Mouse (Mus musculus) midbrain, embryonic 16.5 days (tissue): ENCODE results near the gene Usp20. TPM values are rescaled to one million over a fixed set of nuclear protein-coding genes. Genes with fewer than 3 reads are reported as not detected.

Source experiments
- ATAC-seq: fragments of 200-750 bp; cut with Nextera tagmentation; 2 replicates; pipeline ENCODE4 v1.8.0; 2017; ENCODE audit warnings: moderate TSS enrichment
- H3K27ac ChIP-seq: fragments of 300-500 bp; sonication (generic); 2 replicates; pipeline ENCODE4 v1.5.1; 2014; ENCODE audit warnings: mild to moderate bottlenecking, low read length, mixed read lengths
- H3K27me3 ChIP-seq: fragments of 300-500 bp; sonication (generic); 2 replicates; pipeline ENCODE4 v1.6.1; 2014; ENCODE audit warnings: low read depth, low read length, mixed read lengths; ENCODE audit not compliant: control insufficient read depth, insufficient read depth
- H3K36me3 ChIP-seq: fragments of 300-500 bp; sonication (generic); 2 replicates; pipeline ENCODE4 v1.6.1; 2014; ENCODE audit warnings: mild to moderate bottlenecking, low read length, moderate library complexity, mixed read lengths; ENCODE audit not compliant: control insufficient read depth, insufficient read depth
- H3K4me1 ChIP-seq: fragments of 300-500 bp; sonication (generic); 2 replicates; pipeline ENCODE4 v1.6.1; 2014; ENCODE audit warnings: mild to moderate bottlenecking, low read length, mixed read lengths; ENCODE audit not compliant: control insufficient read depth, insufficient read depth
- H3K4me2 ChIP-seq: fragments of 300-500 bp; sonication (generic); 2 replicates; pipeline ENCODE4 v1.6.1; 2014; ENCODE audit warnings: mild to moderate bottlenecking, low read length, mixed read lengths
- H3K4me3 ChIP-seq: fragments of 300-500 bp; sonication (generic); 2 replicates; pipeline ENCODE4 v1.5.1; 2014; ENCODE audit warnings: low read depth, mild to moderate bottlenecking, low read length, moderate library complexity, mixed read lengths
- H3K9ac ChIP-seq: fragments of 300-500 bp; sonication (generic); 2 replicates; pipeline ENCODE4 v1.6.1; 2014; ENCODE audit warnings: low read depth, low read length, mixed read lengths
- H3K9me3 ChIP-seq: fragments of 300-500 bp; sonication (generic); replicated peaks from 2 replicates; pipeline ENCODE4 v1.6.1; 2014; ENCODE audit warnings: mild to moderate bottlenecking, low read length, mixed read lengths; ENCODE audit not compliant: control insufficient read depth, poor library complexity, severe bottlenecking
- WGBS: fragments of 180-500 bp; shearing (Covaris S2); extraction: QIAGEN DNeasy Blood & Tissue Kit; methylation state at CpG from one replicate; pipeline ENCODE4 v1.1.7; 2014; 5-methylcytosine and 5-hydroxymethylcytosine counted together
- polyA plus RNA-seq: library from polyadenylated mRNA; unstranded; fragments of >200 nt; fragmentation: Nextera tagmentation; extraction: Ambion mirVana; gene quantifications from 2 replicates; pipeline ENCODE4 v1.2.1, GENCODE M21; 2015

The Usp20 gene
- polyA plus RNA-seq, 1 experiment from 2014 or later = 49.2 TPM

GRCm38 (mm10) chr2:31005453-31005852 lies 23.4 kb downstream of the Usp20 start:
- H3K9ac ChIP-seq = no peak overlapping the region
- H3K9me3 ChIP-seq = no peaks in the 10 kb centered on the region
- peaks cover 35% of the 10 kb centered on the region for H3K36me3 ChIP-seq
- no peak overlapping the region for H3K4me2 ChIP-seq
- WGBS = 77% methylated on average over 2 of the region's 2 CpGs
- no peak for ATAC-seq
- H3K4me1 ChIP-seq = no peaks in the 10 kb centered on the region
- H3K27ac ChIP-seq = no peak overlapping the region
- no peak overlapping the region for H3K4me3 ChIP-seq
- no peaks in the 10 kb centered on the region for H3K27me3 ChIP-seq

DNA sequence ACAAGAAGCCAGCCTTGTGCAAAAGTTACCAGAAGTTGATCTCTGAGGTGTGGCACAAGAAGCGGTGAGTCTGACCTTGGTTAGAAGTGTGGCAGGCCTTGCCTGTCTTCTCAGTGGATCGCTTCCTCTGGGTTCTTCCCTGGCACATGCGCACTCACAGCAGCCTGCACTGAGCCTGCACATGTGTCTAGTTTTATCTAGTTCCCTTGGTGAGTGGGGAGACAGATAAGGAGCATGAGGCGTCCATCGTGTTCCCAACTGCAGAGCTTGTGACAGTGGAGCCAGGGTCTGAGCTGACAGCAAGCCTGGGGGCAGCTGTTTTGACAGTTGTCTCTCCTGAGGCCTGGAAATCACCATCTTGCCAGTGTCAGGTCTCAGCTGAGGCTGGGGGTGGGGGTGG lies 24.4 kb downstream of the Usp20 start:
- 88% methylated on average over 5 of the region's 5 CpGs for WGBS
- peaks cover 42% of the 10 kb centered on the region for H3K36me3 ChIP-seq
- H3K4me1 ChIP-seq = no peaks in the 10 kb centered on the region
- no peak overlapping the region for H3K4me3 ChIP-seq
- H3K27me3 ChIP-seq = no peaks in the 10 kb centered on the region
- H3K9ac ChIP-seq = no peak overlapping the region
- no peak for ATAC-seq
- H3K9me3 ChIP-seq = no peaks in the 10 kb centered on the region
- no peak overlapping the region for H3K27ac ChIP-seq
- H3K4me2 ChIP-seq = no peak overlapping the region

DNA sequence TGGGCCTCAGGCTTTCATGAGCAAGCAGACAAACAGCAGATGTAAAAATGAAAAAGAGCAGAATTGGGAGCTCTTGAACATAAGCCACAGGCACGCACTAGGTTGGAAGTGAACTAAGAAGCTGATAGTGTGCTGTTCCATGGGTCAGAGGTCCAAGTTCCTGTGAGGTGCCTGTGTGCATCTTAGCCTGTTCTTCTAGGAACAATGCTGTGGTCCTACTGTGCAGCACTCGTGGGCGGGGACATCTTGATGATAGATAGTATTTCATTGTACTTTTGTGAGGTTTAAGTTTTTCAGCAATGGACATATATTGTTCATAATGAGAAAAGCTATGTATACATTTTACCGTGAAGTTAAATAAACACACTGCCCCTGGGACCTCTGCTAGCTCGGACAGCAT lies 25.1 kb downstream of the Usp20 start:
- no peak for ATAC-seq
- peaks cover 42% of the 10 kb centered on the region for H3K36me3 ChIP-seq
- H3K4me1 ChIP-seq = no peaks in the 10 kb centered on the region
- no peaks in the 10 kb centered on the region for H3K9me3 ChIP-seq
- no peak overlapping the region for H3K27ac ChIP-seq
- 93% methylated on average over 5 of the region's 5 CpGs for WGBS
- H3K27me3 ChIP-seq = no peaks in the 10 kb centered on the region
- no peak overlapping the region for H3K4me2 ChIP-seq
- H3K4me3 ChIP-seq = no peak overlapping the region
- H3K9ac ChIP-seq = no peak overlapping the region

GRCm38 (mm10) chr2:31013371-31014120 lies 31.5 kb downstream of the Usp20 start:
- Histone ChIP-seq H3K27ac (no peak overlapping the region), H3K4me1 (no peaks in the 10 kb centered on the region), H3K9ac (no peak overlapping the region), H3K4me2 (no peak overlapping the region), H3K36me3 (peaks cover 37% of the 10 kb centered on the region), H3K9me3 (no peaks in the 10 kb centered on the region), H3K4me3 (no peak overlapping the region), H3K27me3 (no peaks in the 10 kb centered on the region)
- WGBS = 78% methylated on average over 14 of the region's 14 CpGs
- no peak for ATAC-seq

DNA sequence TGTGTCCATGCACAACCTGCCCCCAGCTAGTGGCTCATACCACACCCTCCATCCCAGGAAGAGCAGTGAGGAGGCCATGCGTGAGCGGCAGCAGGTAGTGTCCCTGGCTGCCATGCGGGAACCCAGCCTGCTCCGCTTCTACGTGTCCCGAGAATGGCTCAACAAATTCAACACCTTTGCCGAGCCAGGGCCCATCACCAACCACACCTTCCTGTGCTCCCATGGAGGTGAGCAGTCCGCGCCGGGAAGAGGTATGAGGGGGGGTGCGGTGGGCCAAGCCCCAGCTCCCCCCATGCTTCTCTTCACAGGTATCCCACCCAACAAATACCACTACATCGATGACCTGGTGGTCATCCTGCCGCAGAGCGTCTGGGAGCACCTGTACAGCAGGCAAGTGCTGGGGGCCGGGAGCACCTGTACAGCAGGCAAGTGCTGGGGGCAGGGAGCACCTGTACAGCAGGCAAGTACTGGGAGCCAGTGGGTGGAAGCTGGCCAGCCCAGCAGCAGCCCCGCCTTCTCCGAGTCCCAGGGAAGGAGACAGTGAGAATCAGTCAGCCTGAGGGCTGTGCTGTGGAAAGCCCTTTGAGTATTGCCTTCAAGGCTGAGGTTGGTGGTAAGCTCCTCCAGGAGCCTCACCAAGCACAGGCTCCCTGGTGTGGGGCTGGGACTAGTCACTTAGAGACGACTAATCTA lies 35.7 kb downstream of the Usp20 start:
- H3K4me1 ChIP-seq = no peaks in the 10 kb centered on the region
- WGBS = 94% methylated on average over 18 of the region's 18 CpGs

GRCm38 (mm10) chr2:31018519-31018918 lies 36.4 kb downstream of the Usp20 start:
- Histone ChIP-seq H3K9me3 (no peaks in the 10 kb centered on the region), H3K4me1 (no peaks in the 10 kb centered on the region), H3K36me3 (peaks cover 37% of the 10 kb centered on the region), H3K27me3 (no peaks in the 10 kb centered on the region), H3K4me2 (no peak overlapping the region), H3K4me3 (no peak overlapping the region), H3K27ac (no peak overlapping the region), H3K9ac (no peak overlapping the region)
- WGBS = 85% methylated on average over 8 of the region's 8 CpGs
- no peak for ATAC-seq

More for the DNA sequence above, 35.7 kb downstream of the Usp20 start:
- no peak overlapping the region for H3K27ac ChIP-seq
- H3K4me3 ChIP-seq = no peak overlapping the region
- H3K9ac ChIP-seq = no peak overlapping the region
- peaks cover 37% of the 10 kb centered on the region for H3K36me3 ChIP-seq
- no peak overlapping the region for H3K4me2 ChIP-seq
- no peaks in the 10 kb centered on the region for H3K27me3 ChIP-seq
- ATAC-seq = no peak
- no peaks in the 10 kb centered on the region for H3K9me3 ChIP-seq

GRCm38 (mm10) chr2:31019011-31019410 lies 36.9 kb downstream of the Usp20 start:
- no peak for ATAC-seq
- no peaks in the 10 kb centered on the region for H3K9me3 ChIP-seq
- H3K4me2 ChIP-seq = no peak overlapping the region
- no peak overlapping the region for H3K27ac ChIP-seq
- H3K4me1 ChIP-seq = no peaks in the 10 kb centered on the region
- 91% methylated on average over 8 of the region's 8 CpGs for WGBS
- H3K36me3 ChIP-seq = peaks cover 37% of the 10 kb centered on the region
- H3K9ac ChIP-seq = no peak overlapping the region
- H3K4me3 ChIP-seq = no peak overlapping the region
- no peaks in the 10 kb centered on the region for H3K27me3 ChIP-seq

- ATAC-seq = no peak
- peaks cover 37% of the 10 kb centered on the region for H3K36me3 ChIP-seq
These were observed 38.1 kb downstream of the Usp20 start for GRCm38 (mm10) chr2:31020202-31020601.

GRCm38 (mm10) chr2:31023940-31024339 lies 41.9 kb downstream of the Usp20 start:
- Histone ChIP-seq H3K36me3 (peaks cover 23% of the 10 kb centered on the region), H3K27ac (no peak overlapping the region), H3K4me1 (no peaks in the 10 kb centered on the region), H3K9ac (no peak overlapping the region), H3K9me3 (no peaks in the 10 kb centered on the region), H3K27me3 (no peaks in the 10 kb centered on the region), H3K4me3 (no peak overlapping the region), H3K4me2 (no peak overlapping the region)
- 80% methylated on average over 5 of the region's 5 CpGs for WGBS
- ATAC-seq = no peak

More at GRCm38 (mm10) chr2:31020202-31020601, 38.1 kb downstream of the Usp20 start:
- WGBS = 86% methylated on average over 2 of the region's 2 CpGs
- H3K9ac ChIP-seq = no peak overlapping the region
- no peaks in the 10 kb centered on the region for H3K4me1 ChIP-seq
- H3K27ac ChIP-seq = no peak overlapping the region
- no peaks in the 10 kb centered on the region for H3K9me3 ChIP-seq
- H3K27me3 ChIP-seq = no peaks in the 10 kb centered on the region
- no peak overlapping the region for H3K4me2 ChIP-seq
- no peak overlapping the region for H3K4me3 ChIP-seq
